Mouse (Mus musculus): ENCODE measurements around the gene Gm21188. TPM values are rescaled to one million over a fixed set of nuclear protein-coding genes. Genes with fewer than 3 reads are reported as not detected.
"Not testable (repeated sequence)": the region's sequence is repeated elsewhere in the genome, so short reads cannot be mapped to it uniquely, and the experiment has no call there.

Gene Gm21188
- polyA plus RNA-seq, 1 experiment from 2014 or later, result not detected

DNA sequence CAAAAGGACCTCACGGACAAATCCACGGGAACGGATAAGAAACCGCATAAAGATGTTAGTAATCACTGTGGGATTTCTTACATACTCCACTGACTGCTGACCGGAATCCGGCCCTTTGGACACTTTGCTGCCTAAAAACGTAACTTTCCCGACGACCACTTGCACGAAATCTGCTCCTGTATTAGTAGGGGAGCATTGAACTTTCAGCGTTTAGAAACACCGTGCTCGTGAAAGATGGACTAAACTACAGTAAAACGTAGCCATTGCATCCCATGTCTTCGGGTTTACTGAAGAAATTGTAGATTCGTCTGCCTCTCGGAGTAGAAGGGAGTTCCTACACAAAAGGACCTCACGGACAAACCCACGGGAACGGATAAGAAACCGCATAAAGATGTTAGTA lies 27.0 kb downstream of the Gm21188 start:
- ATAC-seq (replicated peaks); H3K9me3 ChIP-seq; H3K4me2 ChIP-seq (replicated peaks); H3K27ac ChIP-seq (replicated peaks); H3K4me3 ChIP-seq; H3K9ac ChIP-seq (replicated peaks); H3K4me1 ChIP-seq; H3K36me3 ChIP-seq: not testable (repeated sequence)
- WGBS, result under 1% methylated on average over 21 of the region's 21 CpGs
- H3K27me3 ChIP-seq, result peaks cover 16% of the 10 kb centered on the region

GRCm38 (mm10) chr13:120024581-120024980 lies 27.4 kb downstream of the Gm21188 start:
- H3K4me1 ChIP-seq; H3K4me2 ChIP-seq (replicated peaks); H3K9me3 ChIP-seq; H3K4me3 ChIP-seq; ATAC-seq (replicated peaks); H3K9ac ChIP-seq (replicated peaks); H3K27ac ChIP-seq (replicated peaks); H3K36me3 ChIP-seq: not testable (repeated sequence)
- H3K27me3 ChIP-seq, result peaks cover 16% of the 10 kb centered on the region
- WGBS, result 6% methylated on average over 9 of the region's 9 CpGs

DNA sequence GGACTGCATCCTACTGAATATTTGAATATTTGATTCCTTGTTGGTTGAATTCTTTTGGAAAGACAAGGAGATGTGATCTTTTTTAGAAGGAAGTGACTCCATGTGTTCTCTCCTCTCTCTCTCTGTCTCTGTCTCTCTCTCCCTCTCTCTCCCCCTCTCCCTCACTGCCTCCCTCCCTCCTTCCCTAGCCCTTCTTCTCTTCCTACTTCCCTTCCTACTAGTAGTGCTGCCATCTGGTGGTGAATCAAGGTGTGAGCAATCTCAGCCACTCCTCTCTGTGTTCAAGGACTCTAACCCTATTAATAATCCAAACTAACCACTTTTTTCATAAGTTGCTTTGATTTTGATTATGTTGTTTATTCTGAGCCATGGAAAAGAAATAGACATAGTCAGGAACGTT lies 30.5 kb downstream of the Gm21188 start:
- H3K4me3 ChIP-seq; H3K4me1 ChIP-seq; H3K9ac ChIP-seq (replicated peaks); ATAC-seq (replicated peaks); H3K4me2 ChIP-seq (replicated peaks); H3K27ac ChIP-seq (replicated peaks); H3K36me3 ChIP-seq; H3K9me3 ChIP-seq: not testable (repeated sequence)
- H3K27me3 ChIP-seq, result peaks cover 16% of the 10 kb centered on the region
- no CpG with 5 or more reads among the region's 1 CpGs for WGBS

- H3K27ac ChIP-seq (replicated peaks); H3K27me3 ChIP-seq; H3K4me2 ChIP-seq (replicated peaks); H3K4me1 ChIP-seq; H3K9ac ChIP-seq (replicated peaks); H3K36me3 ChIP-seq; H3K9me3 ChIP-seq; H3K4me3 ChIP-seq: not testable (repeated sequence)
- 0 out of 2 replicates have a peak, but pooled peaks have one; percentile 29 for ATAC-seq (replicated peaks)
- 0% methylated on average over 8 of the region's 32 CpGs for WGBS
Observed at GRCm38 (mm10) chr13:120015348-120016007, 36.5 kb downstream of the Gm21188 start.

DNA sequence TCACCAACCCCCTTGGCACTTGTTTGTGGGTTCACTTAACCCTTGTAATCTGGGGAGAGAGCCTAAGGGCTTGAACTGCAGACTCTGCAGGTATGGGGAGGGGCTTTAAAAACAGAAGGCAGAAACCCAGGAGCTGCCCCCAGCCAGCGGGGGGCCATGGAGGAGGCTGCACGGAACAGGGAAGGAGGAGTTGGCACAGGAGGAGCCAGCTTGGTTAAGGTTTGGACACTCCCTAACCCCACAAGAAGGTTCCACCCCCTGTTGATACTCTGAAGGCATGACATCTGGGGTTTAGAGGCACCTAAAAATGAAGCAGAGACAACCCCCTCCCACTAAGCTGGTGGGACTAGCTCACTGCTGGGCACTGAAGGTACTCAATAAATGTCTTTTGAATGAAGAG lies 38.0 kb downstream of the Gm21188 start:
- WGBS, result no CpG with 5 or more reads among the region's 2 CpGs
- H3K36me3 ChIP-seq; H3K4me2 ChIP-seq (replicated peaks); H3K4me3 ChIP-seq; H3K4me1 ChIP-seq; H3K27me3 ChIP-seq; H3K27ac ChIP-seq (replicated peaks); H3K9me3 ChIP-seq; H3K9ac ChIP-seq (replicated peaks); ATAC-seq (replicated peaks): not testable (repeated sequence)

DNA sequence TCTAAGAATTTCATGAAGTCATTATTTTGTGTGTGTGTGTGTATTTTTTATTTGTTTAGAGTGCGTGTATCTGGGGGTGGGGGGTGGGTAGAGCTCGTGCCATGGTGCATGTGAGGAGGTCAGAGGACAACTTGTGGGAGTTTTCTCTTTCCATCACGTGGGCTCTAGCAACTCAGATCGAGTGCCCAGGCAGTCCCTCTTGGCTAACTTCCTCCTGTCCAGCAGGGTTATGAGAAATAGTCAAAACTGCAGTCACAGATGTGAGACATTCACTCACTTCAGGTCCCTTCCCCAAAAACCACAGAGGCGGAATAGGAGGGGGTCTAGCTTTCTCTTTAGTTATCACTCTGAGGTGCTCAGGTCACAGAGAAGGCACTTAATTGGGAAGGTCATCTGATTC lies 38.5 kb downstream of the Gm21188 start:
- WGBS, result no CpG with 5 or more reads among the region's 5 CpGs
- not testable (repeated sequence) for ATAC-seq (replicated peaks)

GRCm38 (mm10) chr13:120010068-120010467 lies 41.9 kb downstream of the Gm21188 start:
- H3K4me3 ChIP-seq; ATAC-seq (replicated peaks); H3K9me3 ChIP-seq; H3K27me3 ChIP-seq; H3K36me3 ChIP-seq; H3K9ac ChIP-seq (replicated peaks); H3K4me2 ChIP-seq (replicated peaks); H3K4me1 ChIP-seq; H3K27ac ChIP-seq (replicated peaks): not testable (repeated sequence)

More for the DNA sequence above, 38.5 kb downstream of the Gm21188 start:
- not testable (repeated sequence) for H3K4me2 ChIP-seq (replicated peaks); H3K27ac ChIP-seq (replicated peaks); H3K4me1 ChIP-seq; H3K36me3 ChIP-seq; H3K27me3 ChIP-seq; H3K9me3 ChIP-seq; H3K9ac ChIP-seq (replicated peaks); H3K4me3 ChIP-seq

DNA sequence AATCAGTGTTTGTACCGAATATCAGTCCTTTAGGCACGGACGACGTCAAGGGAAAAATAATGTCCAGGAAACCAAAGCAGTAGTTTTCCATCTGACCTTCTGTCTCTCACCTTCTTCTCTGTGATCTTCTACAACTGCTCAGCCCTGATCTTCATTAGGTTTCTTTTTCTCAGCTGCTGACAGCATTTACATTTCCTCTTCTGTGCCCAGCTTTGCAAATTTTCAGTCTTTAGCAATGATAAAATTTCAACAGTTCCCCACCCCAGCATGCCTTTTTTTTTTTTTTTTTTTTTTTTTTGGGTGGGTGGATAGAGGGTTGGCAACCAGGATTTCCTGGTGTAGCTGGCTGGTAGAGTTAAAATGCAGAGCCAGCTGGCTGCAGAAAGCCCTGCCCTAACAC lies 52.8 kb downstream of the Gm21188 start:
- H3K9ac ChIP-seq (replicated peaks), result not testable (repeated sequence)

GRCm38 (mm10) chr13:119998442-119999086 lies 53.4 kb downstream of the Gm21188 start:
- not testable (repeated sequence) for H3K4me3 ChIP-seq; H3K9ac ChIP-seq (replicated peaks); H3K9me3 ChIP-seq; H3K4me1 ChIP-seq; H3K27ac ChIP-seq (replicated peaks); ATAC-seq (replicated peaks); H3K4me2 ChIP-seq (replicated peaks); H3K36me3 ChIP-seq; H3K27me3 ChIP-seq
- WGBS, result no CpG with 5 or more reads among the region's 22 CpGs

More for the DNA sequence above, 52.8 kb downstream of the Gm21188 start:
- not testable (repeated sequence) for H3K9me3 ChIP-seq; H3K27me3 ChIP-seq; H3K4me3 ChIP-seq; H3K36me3 ChIP-seq; ATAC-seq (replicated peaks); H3K27ac ChIP-seq (replicated peaks); H3K4me2 ChIP-seq (replicated peaks); H3K4me1 ChIP-seq
- WGBS, result no CpG with 5 or more reads among the region's 4 CpGs

DNA sequence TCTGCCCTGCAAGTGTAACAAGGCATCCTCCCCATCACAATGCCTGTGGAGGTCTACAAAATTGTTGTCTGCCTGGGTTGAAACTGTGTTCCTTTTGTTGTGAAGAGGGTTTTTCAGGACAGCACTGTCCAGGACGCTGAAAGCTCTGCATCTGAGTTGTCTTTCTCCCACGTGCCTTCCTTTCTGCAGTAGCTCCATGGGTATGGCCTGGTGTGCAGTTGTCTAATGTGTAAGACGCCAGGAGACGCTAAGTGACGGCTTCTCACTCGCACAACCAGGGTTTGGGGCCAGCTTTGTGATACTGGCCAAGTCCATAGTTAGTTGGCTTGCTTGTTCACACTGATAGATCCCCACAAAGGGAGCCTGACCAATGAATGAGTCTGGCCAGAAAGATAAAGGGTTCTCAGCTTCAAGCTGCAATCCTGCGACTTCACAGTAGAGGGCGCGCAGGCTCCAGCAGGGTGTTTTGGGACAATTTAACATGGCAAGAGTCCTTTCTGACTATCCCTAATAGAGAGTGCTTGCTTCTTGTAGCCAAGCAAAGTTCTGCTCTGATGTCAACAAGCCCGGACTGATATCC lies 60.0 kb downstream of the Gm21188 start:
- ATAC-seq (replicated peaks); H3K4me1 ChIP-seq; H3K9me3 ChIP-seq; H3K4me3 ChIP-seq; H3K9ac ChIP-seq (replicated peaks); H3K27me3 ChIP-seq; H3K36me3 ChIP-seq; H3K4me2 ChIP-seq (replicated peaks); H3K27ac ChIP-seq (replicated peaks): not testable (repeated sequence)
- whole genome bisulfite sequencing, result no CpG with 5 or more reads among the region's 10 CpGs

DNA sequence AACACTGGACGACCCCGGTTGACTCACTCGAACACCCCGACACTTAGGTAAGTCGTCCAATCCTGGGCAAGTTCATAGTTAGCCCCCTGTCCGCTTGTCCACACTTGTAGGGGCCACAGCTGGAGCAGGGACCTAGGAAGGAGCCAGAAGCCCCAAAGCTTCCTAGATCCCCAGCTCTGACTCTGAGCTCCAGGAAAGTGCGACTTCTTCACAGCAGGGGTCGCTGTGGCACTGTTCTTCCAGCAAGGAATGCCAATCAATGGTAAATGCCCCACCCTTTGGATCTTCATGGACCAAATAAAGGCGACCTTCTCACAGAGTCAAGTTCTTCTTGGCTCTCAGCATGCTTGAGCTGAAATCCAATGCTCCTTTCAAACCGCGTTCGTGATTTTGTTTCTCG lies 60.7 kb downstream of the Gm21188 start:
- H3K9me3 ChIP-seq; H3K36me3 ChIP-seq; H3K9ac ChIP-seq (replicated peaks); H3K4me3 ChIP-seq; H3K27ac ChIP-seq (replicated peaks); ATAC-seq (replicated peaks); H3K4me2 ChIP-seq (replicated peaks); H3K27me3 ChIP-seq; H3K4me1 ChIP-seq: not testable (repeated sequence)
- no CpG with 5 or more reads among the region's 13 CpGs for WGBS

Data from forebrain, embryonic 15.5 days (tissue).